Mouse (Mus musculus) E14TG2a.4 (cell line): ENCODE measurements at regions not wholly inside any gene's neighbourhood (a gene's known extent, or its start where the extent isn't known, plus 50 kb on each side); places are given as distances from the start of the nearest gene placed in this dataset.

Source experiments
- CTCF ChIP-seq: conservative IDR thresholded peaks from 2 replicates; pipeline ENCODE4 v1.5.1; 2014; ENCODE audit warnings: low read length
- POU5F1 ChIP-seq: IDR thresholded peaks from 2 replicates; pipeline ENCODE4 v1.6.1; 2014; ENCODE audit warnings: low read length, borderline replicate concordance

DNA sequence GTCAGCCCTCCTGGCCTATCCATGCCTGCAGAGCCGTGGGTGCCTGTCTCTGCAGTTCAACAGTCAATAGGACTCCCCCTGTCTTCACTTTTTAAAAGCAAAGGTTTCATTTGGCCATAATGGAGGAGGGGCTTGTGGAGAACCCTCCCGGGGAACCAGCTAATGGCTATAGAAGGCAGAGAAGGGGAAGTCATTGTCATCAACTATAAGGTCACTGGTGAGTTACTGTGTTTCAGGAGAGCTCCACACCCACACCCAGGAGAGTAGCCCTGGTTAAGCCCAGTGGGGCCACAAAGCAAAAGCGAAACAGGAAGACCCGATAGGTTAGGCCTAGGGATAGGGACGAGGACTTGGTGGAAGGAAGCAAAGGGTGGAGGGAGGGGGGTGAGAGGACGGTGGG, 141.5 kb upstream of the Zfp703 start:
- no peak for TF ChIP-seq CTCF
- no peak for TF ChIP-seq POU5F1
